Mouse (Mus musculus): ENCODE measurements at regions not wholly inside any gene's neighbourhood (a gene's known extent, or its start where the extent isn't known, plus 50 kb on each side); places are given as distances from the start of the nearest gene placed in this dataset.

GRCm38 (mm10) chr14:62164918-62165317 is 127.5 kb upstream of the Rnaseh2b start:
- Histone ChIP-seq H3K4me2 (replicated peaks; ENCODE audit: low read depth, low read length, severe bottlenecking) (no peak overlapping the region), H3K9me3 (ENCODE audit: control insufficient read depth, low read length) (no peaks in the 10 kb centered on the region), H3K9ac (ENCODE audit: low read depth, low read length, severe bottlenecking) (no peak overlapping the region), H3K36me3 (ENCODE audit: control insufficient read depth, insufficient read depth, low read length) (no peaks in the 10 kb centered on the region), H3K27ac (replicated peaks; ENCODE audit: low read depth, low read length) (no peak overlapping the region), H3K4me3 (replicated peaks; ENCODE audit: low read length) (no peak overlapping the region), H3K27me3 (ENCODE audit: control insufficient read depth, insufficient read depth, low read length) (no peaks in the 10 kb centered on the region), H3K4me1 (ENCODE audit: control insufficient read depth, insufficient read depth, low read length) (peaks cover 15% of the 10 kb centered on the region)
- 75% methylated on average over 4 of the region's 4 CpGs for WGBS
- ATAC-seq (ENCODE audit: low FRiP score, low read depth) (no peak), DNase-seq (ENCODE audit: low spot score) (no peak)
- no peak for TF ChIP-seq POLR2A (IDR thresholded peaks at IDR 0.05; ENCODE audit: borderline replicate concordance, extremely low read depth, insufficient read depth, insufficient read length)

- WGBS = 84% methylated on average over 1 of the region's 1 CpGs
- H3K9me3 ChIP-seq (ENCODE audit: control insufficient read depth, low read length) = no peaks in the 10 kb centered on the region
These were observed 126.4 kb upstream of the Rnaseh2b start for GRCm38 (mm10) chr14:62166006-62166405.

GRCm38 (mm10) chr14:62166596-62166995 is 125.8 kb upstream of the Rnaseh2b start:
- H3K4me2 ChIP-seq (replicated peaks; ENCODE audit: low read depth, low read length, severe bottlenecking) = no peak overlapping the region
- H3K27ac ChIP-seq (replicated peaks; ENCODE audit: low read depth, low read length) = no peak overlapping the region
- no peaks in the 10 kb centered on the region for H3K9me3 ChIP-seq (ENCODE audit: control insufficient read depth, low read length)
- H3K4me1 ChIP-seq (ENCODE audit: control insufficient read depth, insufficient read depth, low read length) = peaks cover 20% of the 10 kb centered on the region
- DNase-seq (ENCODE audit: low spot score) (no peak), ATAC-seq (ENCODE audit: low FRiP score, low read depth) (no peak)
- H3K36me3 ChIP-seq (ENCODE audit: control insufficient read depth, insufficient read depth, low read length) = no peaks in the 10 kb centered on the region
- H3K27me3 ChIP-seq (ENCODE audit: control insufficient read depth, insufficient read depth, low read length) = no peaks in the 10 kb centered on the region
- H3K9ac ChIP-seq (ENCODE audit: low read depth, low read length, severe bottlenecking) = no peak overlapping the region
- H3K4me3 ChIP-seq (replicated peaks; ENCODE audit: low read length) = no peak overlapping the region
- no peak for TF ChIP-seq POLR2A (IDR thresholded peaks at IDR 0.05; ENCODE audit: borderline replicate concordance, extremely low read depth, insufficient read depth, insufficient read length)
- WGBS = 70% methylated on average over 5 of the region's 5 CpGs

More at GRCm38 (mm10) chr14:62166006-62166405, 126.4 kb upstream of the Rnaseh2b start:
- Histone ChIP-seq H3K4me1 (ENCODE audit: control insufficient read depth, insufficient read depth, low read length) (peaks cover 14% of the 10 kb centered on the region), H3K4me3 (replicated peaks; ENCODE audit: low read length) (no peak overlapping the region), H3K9ac (ENCODE audit: low read depth, low read length, severe bottlenecking) (no peak overlapping the region), H3K27me3 (ENCODE audit: control insufficient read depth, insufficient read depth, low read length) (no peaks in the 10 kb centered on the region), H3K36me3 (ENCODE audit: control insufficient read depth, insufficient read depth, low read length) (no peaks in the 10 kb centered on the region), H3K27ac (replicated peaks; ENCODE audit: low read depth, low read length) (no peak overlapping the region), H3K4me2 (replicated peaks; ENCODE audit: low read depth, low read length, severe bottlenecking) (no peak overlapping the region)
- no peak for ATAC-seq (ENCODE audit: low FRiP score, low read depth)
- no peak for TF ChIP-seq POLR2A (IDR thresholded peaks at IDR 0.05; ENCODE audit: borderline replicate concordance, extremely low read depth, insufficient read depth, insufficient read length)
- DNase-seq (ENCODE audit: low spot score) = no peak

- Histone ChIP-seq H3K36me3 (ENCODE audit: control insufficient read depth, insufficient read depth, low read length) (no peaks in the 10 kb centered on the region), H3K4me1 (ENCODE audit: control insufficient read depth, insufficient read depth, low read length) (peaks cover 25% of the 10 kb centered on the region), H3K9ac (ENCODE audit: low read depth, low read length, severe bottlenecking) (no peak overlapping the region), H3K9me3 (ENCODE audit: control insufficient read depth, low read length) (no peaks in the 10 kb centered on the region), H3K27me3 (ENCODE audit: control insufficient read depth, insufficient read depth, low read length) (no peaks in the 10 kb centered on the region), H3K4me3 (replicated peaks; ENCODE audit: low read length) (no peak overlapping the region), H3K4me2 (replicated peaks; ENCODE audit: low read depth, low read length, severe bottlenecking) (no peak overlapping the region), H3K27ac (replicated peaks; ENCODE audit: low read depth, low read length) (no peak overlapping the region)
- TF ChIP-seq POLR2A (IDR thresholded peaks at IDR 0.05; ENCODE audit: borderline replicate concordance, extremely low read depth, insufficient read depth, insufficient read length) = no peak
- no peak for DNase-seq (ENCODE audit: low spot score)
- no peak for ATAC-seq (ENCODE audit: low FRiP score, low read depth)
- WGBS = 85% methylated on average over 6 of the region's 6 CpGs
These were observed 125.3 kb upstream of the Rnaseh2b start for GRCm38 (mm10) chr14:62167090-62167489.

- Histone ChIP-seq H3K27me3 (ENCODE audit: control insufficient read depth, insufficient read depth, low read length) (no peaks in the 10 kb centered on the region), H3K4me1 (ENCODE audit: control insufficient read depth, insufficient read depth, low read length) (peaks cover 25% of the 10 kb centered on the region)
These were observed 123.7 kb upstream of the Rnaseh2b start for GRCm38 (mm10) chr14:62168711-62169110.

GRCm38 (mm10) chr14:62170385-62170784 is 122.0 kb upstream of the Rnaseh2b start:
- no peak overlapping the region for H3K9ac ChIP-seq (ENCODE audit: low read depth, low read length, severe bottlenecking)
- no peak overlapping the region for H3K4me2 ChIP-seq (replicated peaks; ENCODE audit: low read depth, low read length, severe bottlenecking)
- no peak for TF ChIP-seq POLR2A (IDR thresholded peaks at IDR 0.05; ENCODE audit: borderline replicate concordance, extremely low read depth, insufficient read depth, insufficient read length)
- peaks cover 33% of the 10 kb centered on the region for H3K4me1 ChIP-seq (ENCODE audit: control insufficient read depth, insufficient read depth, low read length)
- no peaks in the 10 kb centered on the region for H3K27me3 ChIP-seq (ENCODE audit: control insufficient read depth, insufficient read depth, low read length)
- no peak overlapping the region for H3K4me3 ChIP-seq (replicated peaks; ENCODE audit: low read length)
- no peak for DNase-seq (ENCODE audit: low spot score)
- no peaks in the 10 kb centered on the region for H3K36me3 ChIP-seq (ENCODE audit: control insufficient read depth, insufficient read depth, low read length)
- WGBS = 60% methylated on average over 5 of the region's 5 CpGs
- no peaks in the 10 kb centered on the region for H3K9me3 ChIP-seq (ENCODE audit: control insufficient read depth, low read length)
- H3K27ac ChIP-seq (replicated peaks; ENCODE audit: low read depth, low read length) = no peak overlapping the region
- no peak for ATAC-seq (ENCODE audit: low FRiP score, low read depth)

More at GRCm38 (mm10) chr14:62168711-62169110, 123.7 kb upstream of the Rnaseh2b start:
- Histone ChIP-seq H3K9me3 (ENCODE audit: control insufficient read depth, low read length) (no peaks in the 10 kb centered on the region), H3K36me3 (ENCODE audit: control insufficient read depth, insufficient read depth, low read length) (no peaks in the 10 kb centered on the region), H3K27ac (replicated peaks; ENCODE audit: low read depth, low read length) (no peak overlapping the region), H3K9ac (ENCODE audit: low read depth, low read length, severe bottlenecking) (no peak overlapping the region), H3K4me2 (replicated peaks; ENCODE audit: low read depth, low read length, severe bottlenecking) (no peak overlapping the region), H3K4me3 (replicated peaks; ENCODE audit: low read length) (no peak overlapping the region)
- TF ChIP-seq POLR2A (IDR thresholded peaks at IDR 0.05; ENCODE audit: borderline replicate concordance, extremely low read depth, insufficient read depth, insufficient read length) = no peak
- no peak for DNase-seq (ENCODE audit: low spot score)
- no peak for ATAC-seq (ENCODE audit: low FRiP score, low read depth)
- 69% methylated on average over 6 of the region's 6 CpGs for WGBS
